Mouse (Mus musculus): Measurements from ENCODE around the gene Dip2c.
A peak's percentile ranks its signal among the peaks of the same experiment; 100 is the strongest.

The Dip2c gene

DNA sequence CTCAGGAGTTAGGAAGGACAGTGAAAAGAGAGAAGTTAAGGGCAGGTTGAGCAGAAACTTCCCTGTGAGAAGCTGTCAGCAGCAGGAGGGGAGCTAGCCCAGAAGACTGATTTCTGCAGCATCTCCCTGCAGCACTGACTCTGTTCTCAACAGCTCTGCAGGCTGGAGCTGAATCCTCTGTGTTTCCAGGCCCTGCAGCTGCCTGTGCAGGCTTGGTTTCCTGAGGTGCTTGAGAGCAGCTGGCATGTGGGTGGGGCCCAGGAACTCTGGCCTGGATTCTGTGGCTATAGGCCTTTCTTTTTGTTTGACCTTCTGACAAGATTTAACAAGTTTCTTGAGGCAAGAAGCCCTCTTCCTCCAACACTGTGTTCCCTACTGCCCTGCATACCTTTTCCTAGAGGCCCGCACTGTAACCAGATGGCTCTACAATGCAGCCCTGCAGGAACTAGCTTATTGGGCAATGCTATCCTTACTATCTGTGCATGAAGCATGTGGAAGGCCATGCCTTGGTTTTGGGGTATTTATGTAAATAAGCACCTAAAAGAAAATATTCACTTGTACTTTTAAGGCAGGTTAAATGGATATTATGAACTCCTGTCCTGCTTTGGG, 53.1 kb downstream of the Dip2c start:
- peak; percentile 31 for DNase-seq (ENCODE audit: inconsistent ontology term)

DNA sequence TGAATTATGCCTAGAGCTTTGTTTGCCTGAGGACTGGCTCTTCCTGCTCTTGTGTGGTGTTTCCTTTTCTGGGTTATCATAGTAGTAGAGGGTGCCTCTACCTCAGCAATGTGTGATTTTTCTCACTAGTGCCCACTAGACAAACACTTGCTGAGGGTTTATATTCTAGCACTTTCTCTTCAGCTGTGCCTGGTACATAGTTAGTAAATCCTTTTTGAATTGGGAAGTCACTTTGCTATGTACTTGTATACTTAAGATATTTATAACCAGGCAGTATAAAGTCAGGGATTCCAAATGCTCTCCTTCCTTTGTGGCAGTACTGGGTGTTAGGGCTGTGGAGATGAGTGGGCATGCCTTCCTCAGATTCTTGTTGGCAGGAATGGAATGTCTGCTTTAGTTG, 56.9 kb downstream of the Dip2c start:
- no peak for DNase-seq (ENCODE audit: inconsistent ontology term)

DNA sequence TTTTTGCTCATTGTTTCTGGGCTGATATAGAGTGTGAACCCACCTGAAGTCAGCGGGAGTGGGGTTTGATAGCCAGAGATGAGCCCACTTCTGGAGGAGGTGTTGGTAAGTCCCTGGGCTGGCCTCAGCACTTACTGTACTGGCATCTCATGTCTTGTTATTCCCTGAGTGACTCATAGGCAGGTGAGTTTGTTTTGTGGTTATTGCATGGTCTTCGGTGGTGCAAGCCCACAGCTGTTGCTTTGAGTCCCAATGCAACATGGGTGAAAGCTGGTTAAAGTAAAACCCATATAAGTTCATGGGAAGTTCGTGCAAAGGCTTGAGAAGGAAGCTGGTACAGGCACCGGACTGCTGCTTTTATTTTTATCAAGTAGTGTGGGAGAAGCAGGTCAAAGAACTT, 64.0 kb downstream of the Dip2c start:
- DNase-seq (ENCODE audit: inconsistent ontology term), result no peak

DNA sequence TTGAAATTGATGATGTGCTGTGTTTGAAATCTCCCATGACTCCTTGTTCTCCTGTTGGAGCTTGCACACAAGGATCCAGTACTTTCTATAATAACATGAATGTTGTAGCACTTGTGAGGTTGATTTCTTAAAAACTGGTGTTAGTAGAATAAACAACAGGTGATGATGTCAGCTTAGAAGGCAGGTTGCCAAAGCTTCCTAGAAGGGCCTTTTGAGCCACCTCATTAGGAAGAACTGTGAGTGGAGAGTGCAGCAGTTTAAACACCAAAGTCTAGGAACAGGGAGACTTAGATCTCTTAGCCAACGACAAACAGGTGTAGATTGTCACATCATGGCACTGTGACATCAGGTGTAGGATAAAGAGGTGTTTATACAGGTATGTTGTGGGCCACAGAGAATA, 66.4 kb downstream of the Dip2c start:
- DNase-seq (ENCODE audit: inconsistent ontology term), result no peak

DNA sequence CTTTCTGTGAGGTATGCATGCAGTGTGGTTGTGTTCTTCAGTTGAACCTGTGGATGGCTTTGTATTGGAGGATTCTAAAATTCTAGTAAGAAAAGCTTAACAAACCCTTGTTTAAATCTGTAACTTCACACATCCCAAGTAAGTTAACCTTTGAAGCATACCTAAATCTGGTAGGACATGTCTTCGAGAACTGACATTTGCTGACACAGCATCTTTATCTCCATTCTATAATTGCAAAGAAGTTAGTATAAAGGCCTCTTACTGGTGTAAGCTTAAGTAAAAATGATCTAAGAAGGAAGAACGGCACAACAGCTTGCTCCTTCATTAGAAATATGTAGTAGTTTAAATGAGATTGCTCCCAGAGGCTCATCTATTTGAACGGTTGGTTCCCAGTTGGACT, 71.1 kb downstream of the Dip2c start:
- DNase-seq (ENCODE audit: inconsistent ontology term), result no peak

DNA sequence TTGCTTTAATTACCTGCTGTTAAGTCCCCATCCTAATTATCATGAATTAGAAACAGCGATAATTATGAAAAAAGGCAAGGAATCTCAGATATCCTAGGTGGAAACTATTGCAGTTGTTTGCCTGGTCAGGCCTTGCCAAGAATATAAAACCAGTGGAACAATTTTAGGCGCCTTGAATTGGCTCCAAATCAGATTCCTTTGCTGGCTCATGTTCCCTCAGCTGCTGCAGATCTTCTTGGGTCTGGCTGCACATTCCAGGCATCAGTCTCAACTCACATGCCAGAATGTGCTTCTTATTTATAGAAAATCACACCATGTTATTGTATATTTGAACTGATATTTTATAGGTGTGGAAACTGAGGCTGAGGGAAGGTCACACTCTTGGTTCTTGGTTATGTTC, 74.3 kb downstream of the Dip2c start:
- peak; percentile 83 for DNase-seq (ENCODE audit: inconsistent ontology term)

DNA sequence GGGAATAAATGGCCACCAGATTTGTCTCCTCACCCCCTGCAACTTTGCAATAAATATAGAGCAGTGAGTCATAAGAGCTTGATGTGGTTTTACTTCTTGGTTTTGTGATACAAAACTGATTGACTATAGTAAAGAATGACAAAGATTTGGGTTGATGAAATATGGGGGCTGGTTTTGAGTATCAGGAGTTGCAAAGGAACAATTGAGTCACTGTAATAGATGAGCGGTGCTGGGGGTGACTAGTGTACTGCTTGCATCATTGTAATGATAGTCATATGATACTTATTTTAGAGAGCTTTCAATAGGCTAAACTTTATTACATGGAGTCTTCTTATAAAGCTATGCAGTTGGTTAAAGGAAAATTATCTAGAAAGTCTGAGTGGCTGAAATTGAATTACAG, 77.6 kb downstream of the Dip2c start:
- peak; percentile 69 for DNase-seq (ENCODE audit: inconsistent ontology term)

DNA sequence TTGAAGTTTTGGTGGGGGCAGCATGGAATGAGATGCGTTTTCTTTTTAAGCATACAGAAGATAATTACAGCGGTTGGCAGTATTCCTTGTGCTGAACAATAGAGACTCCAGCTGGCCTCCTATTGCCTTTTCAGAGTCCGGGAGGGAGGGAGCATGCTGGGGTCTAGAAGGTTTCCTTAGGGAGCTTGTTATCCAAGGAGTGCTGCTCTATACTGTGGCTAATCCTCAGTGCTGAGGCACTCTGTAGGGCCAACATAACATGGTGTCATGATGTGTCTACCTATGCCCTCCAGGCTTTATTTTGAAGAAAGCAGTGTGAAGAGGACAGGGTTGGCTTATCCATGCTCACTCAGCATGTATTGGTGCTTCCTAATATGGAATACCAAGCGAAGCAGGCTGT, 79.0 kb downstream of the Dip2c start:
- peak; percentile 40 for DNase-seq (ENCODE audit: inconsistent ontology term)

DNA sequence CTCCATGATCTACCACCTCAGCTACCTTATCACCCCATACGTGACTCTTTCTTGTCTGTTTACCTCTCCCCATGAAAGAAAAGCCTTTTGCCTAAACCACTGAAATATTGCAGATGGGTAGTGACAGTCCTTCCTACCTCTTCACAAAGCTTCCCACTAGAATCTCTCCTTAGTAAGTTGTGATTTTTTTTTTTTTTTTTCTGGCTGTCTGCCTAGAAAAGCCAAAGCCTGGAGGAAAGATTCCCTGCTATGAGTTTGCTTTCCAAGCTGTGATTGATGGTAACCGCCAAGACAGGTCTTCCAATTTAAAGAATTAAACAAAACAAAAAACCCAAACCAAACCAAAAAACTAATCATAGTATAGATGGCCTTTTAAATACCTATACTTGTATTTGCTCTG, 85.1 kb downstream of the Dip2c start:
- DNase-seq (ENCODE audit: inconsistent ontology term), result no peak

DNA sequence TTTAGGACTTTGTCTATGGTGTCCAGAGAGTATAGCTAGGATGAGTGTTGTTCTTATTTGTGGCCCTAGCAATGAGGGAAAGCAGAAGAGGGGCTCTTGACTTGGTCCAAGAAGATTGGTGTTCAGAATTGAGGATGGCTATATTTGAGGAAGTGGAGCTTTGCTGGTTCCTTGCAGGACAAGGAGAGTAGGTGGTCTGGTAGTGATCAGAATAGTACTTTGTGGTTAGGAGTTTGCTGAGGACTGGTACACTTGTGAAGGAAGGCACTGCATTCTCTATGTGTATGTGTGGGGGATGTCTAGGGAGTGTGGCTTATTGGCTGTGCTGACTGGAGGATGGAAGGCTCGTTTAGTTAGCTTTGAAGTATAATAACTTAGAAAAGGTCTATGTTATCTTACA, 95.1 kb downstream of the Dip2c start:
- no peak for DNase-seq (ENCODE audit: inconsistent ontology term)

DNA sequence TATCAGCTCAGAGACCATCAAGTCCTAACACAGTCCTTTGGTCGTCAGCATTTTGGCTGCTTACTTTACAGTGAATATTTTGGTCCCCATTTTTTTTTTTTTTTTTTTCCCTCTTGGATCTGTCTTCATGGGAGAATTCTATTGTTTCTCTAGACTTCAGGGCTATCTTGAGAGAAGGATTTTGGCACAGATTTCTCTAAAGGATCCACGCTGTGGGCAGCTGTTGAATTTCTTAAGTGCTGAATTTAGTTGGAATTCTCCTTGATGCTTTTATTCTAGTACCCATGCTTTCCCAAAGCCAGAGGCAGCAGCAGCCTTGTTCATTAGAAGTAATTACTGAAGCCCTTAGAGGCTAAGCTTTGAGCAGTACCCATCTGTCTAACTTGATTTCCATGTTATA, 100.8 kb downstream of the Dip2c start:
- no peak for DNase-seq (ENCODE audit: inconsistent ontology term)

DNA sequence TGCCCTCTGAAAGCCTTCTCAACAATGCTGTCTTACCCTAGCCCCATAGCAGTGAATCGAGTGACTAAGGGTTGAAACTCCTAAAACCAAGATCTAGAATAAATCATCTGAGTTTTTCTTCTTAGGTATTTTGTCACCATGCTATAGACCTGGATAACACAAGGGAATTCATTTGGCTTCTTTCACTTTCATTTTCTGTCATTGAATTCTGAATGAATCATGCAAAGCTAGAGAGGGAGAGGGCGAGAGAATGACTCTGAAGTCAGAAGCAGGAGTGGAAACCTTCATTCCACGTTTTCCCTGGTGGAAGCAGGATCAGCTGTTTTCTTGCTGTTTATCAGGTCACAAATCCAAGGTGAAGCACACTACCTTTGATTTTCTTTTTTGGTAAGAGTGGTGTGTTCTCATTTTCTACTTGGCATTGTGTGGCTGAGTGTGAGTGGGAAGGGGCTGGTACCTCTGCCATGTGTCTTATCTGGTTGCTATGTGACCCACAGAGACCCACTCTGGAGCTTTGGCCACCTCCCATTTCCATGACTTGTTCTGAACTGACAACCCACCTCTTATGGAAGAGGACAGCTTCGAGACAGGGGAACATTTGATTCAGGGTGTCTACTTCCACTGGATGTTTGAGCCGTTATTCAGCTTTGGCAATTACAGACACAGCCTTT, 104.5 kb downstream of the Dip2c start:
- DNase-seq (ENCODE audit: inconsistent ontology term), result peak; percentile 80

DNA sequence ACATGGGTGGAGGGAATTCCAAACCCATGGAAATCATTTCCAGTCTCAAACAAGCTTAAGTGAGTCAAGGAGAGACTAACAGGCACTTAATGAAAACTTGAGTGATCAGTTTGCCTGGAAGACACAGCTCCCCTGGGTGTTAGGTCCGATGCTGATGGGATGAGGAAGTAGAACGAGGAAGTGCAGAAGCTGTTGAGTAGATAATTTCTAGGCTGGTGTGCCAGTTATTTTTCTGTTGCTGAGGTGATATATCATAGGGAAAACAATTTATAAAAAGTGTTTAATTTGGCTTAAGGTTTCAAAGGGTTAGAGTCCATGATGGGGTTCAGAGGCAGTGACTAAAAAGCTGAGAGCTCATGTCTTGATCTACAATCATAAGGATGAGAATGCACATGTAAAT, 111.7 kb downstream of the Dip2c start:
- DNase-seq (ENCODE audit: inconsistent ontology term), result no peak

DNA sequence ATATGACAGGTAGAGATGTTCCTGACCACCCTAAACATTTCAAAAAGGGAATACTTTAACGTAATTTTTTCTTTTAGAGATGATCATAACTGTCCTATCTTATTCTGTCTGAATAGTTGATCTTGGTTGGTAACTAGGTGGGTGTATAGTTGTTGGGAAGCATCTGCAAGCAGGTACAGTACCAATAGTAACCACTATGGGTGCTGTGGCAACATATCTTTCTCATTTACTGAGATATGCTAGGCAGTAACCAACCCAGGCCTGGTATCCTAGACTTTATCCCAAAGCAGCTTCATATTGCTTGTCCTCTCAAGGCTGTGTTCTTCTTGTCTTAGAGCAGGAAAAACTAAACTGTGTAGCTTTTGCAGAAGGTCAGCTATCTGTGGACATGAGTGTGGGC, 113.0 kb downstream of the Dip2c start:
- no peak for DNase-seq (ENCODE audit: inconsistent ontology term)

DNA sequence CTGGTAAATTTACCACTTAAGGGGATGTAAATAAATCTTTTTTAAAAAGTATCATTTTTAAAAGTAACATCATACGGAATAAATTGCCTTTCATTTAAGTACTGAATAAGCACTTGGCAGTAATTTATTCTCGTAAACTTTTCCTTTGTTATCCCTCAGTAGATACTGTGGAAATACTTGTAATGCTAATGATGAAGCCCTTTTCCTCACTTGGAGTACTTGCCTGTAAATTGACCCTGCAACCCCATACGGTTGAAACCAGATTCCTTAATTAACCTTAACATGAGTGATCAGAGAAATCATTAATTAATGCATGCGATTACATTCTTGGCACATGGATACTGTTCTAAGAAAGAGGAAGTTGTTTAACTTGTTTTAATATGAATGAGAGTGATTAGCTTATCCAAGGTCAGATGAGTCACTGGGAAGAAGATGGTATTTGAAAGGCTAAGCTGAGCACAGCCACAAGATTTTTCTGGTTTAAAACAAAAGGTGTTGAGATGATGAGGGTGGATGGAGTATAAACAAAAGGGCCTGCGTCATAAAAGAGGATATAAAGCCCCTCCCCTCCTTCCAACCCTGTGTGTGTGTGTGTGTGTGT, 114.0 kb downstream of the Dip2c start:
- DNase-seq (ENCODE audit: inconsistent ontology term), result peak; percentile 79

DNA sequence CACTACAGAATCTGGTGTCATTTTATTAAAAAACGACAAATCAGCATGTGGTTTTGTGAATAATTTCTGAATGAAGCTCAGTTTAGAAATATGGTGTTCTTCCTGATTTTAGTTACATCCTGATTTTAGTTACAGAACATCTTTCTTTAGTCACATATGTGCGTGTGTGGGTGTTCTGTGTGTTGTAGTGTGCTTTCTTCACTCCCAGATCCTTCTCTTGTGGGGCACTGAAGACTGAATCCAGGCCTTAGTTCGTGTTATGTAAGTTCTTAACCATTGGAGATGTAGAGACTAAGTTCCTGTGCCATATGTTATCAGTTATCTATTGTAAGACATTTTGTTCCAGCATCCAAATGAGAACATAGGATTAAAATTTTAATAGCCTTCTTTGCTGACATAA, 117.1 kb downstream of the Dip2c start:
- DNase-seq (ENCODE audit: inconsistent ontology term), result no peak

DNA sequence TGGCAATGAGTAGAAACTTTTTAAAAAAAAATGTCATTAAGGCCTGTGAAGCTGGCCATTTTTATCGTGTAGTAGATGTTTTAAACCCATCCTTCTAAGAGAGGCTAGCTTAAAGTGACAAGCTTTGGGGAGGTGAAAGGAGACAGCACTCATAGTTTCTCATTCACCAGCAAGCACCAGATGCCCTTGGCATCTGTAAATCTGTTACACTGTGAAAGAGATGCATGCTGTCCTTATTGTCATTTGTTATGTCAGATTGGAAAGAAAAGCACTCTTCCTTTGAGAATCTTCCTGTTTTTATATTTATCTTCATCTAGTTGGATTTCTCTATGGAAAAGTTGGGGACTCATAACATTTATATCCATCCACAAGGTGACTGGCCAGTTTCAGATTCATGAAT, 119.0 kb downstream of the Dip2c start:
- DNase-seq (ENCODE audit: inconsistent ontology term), result no peak

DNA sequence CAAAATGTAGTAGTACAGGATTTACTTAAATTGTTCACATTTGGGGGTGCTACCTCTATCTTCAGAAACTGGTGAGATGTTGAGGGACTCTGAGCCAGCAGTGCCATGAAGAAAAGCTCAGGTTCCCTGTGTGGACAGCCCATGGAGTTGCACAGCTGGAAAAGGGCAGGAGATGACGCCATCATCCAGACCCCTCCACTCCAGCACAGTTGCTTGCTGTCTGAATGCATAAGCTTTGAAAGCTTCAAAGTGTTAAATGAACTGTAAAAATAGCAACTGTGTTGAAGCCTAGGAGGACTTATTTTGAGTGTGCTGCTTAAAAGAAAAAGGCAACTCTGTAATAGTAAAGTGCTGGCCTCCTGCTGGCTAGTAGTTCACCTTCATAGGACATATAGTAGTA, 122.5 kb downstream of the Dip2c start:
- DNase-seq (ENCODE audit: inconsistent ontology term), result peak; percentile 67

DNA sequence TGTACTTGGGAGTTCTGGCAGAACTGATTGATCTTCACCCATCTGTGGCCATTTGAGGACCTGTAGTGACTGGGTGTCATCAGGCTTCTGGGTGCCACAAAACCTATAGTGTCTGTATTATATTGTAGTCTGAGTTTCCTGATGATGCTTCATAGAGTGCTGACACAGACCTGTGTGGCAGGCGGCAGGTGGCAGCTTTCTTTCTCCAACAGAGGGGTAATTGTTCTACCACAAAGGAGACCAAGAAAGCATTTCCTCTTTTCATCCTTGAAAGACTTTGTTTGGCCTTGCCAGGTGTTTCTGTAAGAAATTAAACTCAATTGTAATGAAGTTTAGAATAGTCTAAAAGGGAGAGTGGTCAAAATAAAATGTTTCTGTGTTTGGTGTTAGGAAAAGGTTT, 129.1 kb downstream of the Dip2c start:
- DNase-seq (ENCODE audit: inconsistent ontology term), result no peak

DNA sequence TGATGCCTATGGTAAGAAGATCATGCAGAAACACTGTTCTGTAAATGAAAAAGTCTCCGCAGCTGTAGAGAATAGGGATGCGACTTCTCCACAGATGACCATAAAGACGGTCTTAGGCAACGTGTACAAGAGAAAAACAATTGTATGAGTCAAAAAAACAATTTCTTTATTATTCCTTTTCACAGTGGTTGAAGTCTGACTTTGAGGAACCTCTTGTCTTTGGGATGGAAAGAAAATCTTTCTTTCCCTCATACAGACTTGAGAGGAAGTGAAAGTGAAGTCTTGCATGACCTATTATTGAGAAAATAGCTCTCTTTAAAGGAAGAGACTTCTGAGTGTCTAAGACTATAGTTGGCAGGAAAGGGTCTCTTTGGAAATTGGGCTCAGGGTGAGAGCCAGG, 132.7 kb downstream of the Dip2c start:
- no peak for DNase-seq (ENCODE audit: inconsistent ontology term)

DNA sequence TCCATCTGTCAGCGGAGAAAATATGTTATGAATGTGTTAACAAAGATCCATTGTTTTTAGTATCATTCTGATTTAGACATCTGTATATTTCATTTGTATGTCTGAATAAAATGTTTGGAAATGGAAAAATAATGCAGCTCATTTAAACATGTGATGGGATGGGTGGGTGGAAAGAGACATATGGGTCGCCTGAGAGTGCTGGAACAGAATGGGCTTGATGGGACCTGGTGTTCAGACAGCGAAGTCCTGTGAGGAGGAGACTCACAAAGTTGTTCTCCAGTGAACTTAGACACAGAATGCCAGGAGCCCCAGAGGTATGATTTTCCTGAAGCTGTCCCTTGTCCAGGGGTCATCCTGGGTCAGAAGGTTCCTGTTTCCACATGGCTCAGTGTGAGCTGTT, 142.1 kb downstream of the Dip2c start:
- DNase-seq (ENCODE audit: inconsistent ontology term), result no peak

DNA sequence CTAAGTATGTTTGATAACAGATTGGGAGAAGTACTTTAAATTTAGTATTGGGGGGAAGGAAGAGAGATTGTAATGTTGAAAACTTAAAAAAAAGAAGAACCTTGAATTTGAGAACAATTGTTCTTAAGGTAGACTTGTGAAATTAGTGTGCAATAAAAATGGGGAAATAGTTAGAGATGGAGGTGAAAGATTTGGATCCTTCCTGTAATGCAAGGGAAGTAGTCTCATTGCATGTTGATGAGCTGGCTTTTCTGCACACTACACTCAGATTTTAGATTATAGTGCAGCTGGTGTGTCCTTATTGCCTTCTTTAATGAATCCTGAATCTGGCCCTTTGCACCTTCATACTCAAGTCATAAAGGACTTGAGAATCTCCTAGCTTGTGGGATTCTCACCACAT, 142.9 kb downstream of the Dip2c start:
- DNase-seq (ENCODE audit: inconsistent ontology term), result no peak

DNA sequence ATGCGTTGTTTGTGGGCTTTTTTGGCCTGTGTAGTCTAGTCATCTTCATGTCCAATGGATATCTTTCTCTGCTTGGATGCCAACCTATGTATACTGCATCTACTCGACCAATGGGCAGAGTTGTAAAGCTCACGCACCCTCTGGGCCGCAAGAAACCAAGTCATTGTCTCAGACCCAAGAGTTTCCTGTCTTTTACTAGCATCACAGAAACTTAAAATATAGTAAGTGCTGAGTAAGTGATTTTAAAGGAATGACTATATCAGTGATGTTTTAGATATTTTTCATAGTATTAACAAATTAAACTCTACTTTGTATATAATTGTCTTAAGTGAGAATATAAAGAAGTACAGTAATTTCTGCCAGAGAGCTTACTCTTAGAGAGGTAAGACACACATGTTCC, 145.6 kb downstream of the Dip2c start:
- DNase-seq (ENCODE audit: inconsistent ontology term), result no peak

DNA sequence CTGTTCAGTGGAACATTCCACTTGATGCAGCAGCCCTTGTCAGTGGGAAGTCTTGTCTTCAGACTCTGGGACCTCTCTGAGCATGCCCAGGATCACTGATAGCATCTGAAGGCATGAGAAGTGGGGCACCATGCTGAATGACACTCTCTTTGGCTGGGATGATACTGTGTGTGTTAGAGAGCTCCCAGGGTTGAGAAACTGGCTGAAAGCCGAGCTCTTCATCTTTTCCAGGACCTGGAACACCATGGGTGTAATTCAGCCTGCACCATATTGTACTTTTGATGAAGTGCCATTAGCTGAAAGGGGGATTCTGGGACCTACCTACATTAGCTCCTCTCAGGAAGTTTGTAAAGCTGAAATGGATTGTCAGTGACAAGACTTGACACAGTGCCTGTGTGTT, 146.5 kb downstream of the Dip2c start:
- no peak for DNase-seq (ENCODE audit: inconsistent ontology term)

Measured in Muller cell, postnatal 12 days (primary cell).